Mouse (Mus musculus) heart, adult 8-10 months (tissue): Measurements from ENCODE around the gene Slc7a10. TPM values are rescaled to one million over a fixed set of nuclear protein-coding genes. Genes with fewer than 3 reads are reported as not detected.
A peak's percentile ranks its signal among the peaks of the same experiment; 100 is the strongest.

Experiments used
- DNase-seq: peaks from one replicate; pipeline ENCODE4 v3.0.0; 2022; ENCODE audit warnings: low spot score
- total RNA-seq, 4 experiments: library from RNA; stranded (reverse); gene quantifications; 2 replicates each; pipeline ENCODE4 v1.2.4; 2022

The Slc7a10 gene
- 1 to 10 TPM in 1 of 4 experiments, under 1 TPM in 3; 0.27 to 1.4 (median 0.66) TPM for total RNA-seq

DNA sequence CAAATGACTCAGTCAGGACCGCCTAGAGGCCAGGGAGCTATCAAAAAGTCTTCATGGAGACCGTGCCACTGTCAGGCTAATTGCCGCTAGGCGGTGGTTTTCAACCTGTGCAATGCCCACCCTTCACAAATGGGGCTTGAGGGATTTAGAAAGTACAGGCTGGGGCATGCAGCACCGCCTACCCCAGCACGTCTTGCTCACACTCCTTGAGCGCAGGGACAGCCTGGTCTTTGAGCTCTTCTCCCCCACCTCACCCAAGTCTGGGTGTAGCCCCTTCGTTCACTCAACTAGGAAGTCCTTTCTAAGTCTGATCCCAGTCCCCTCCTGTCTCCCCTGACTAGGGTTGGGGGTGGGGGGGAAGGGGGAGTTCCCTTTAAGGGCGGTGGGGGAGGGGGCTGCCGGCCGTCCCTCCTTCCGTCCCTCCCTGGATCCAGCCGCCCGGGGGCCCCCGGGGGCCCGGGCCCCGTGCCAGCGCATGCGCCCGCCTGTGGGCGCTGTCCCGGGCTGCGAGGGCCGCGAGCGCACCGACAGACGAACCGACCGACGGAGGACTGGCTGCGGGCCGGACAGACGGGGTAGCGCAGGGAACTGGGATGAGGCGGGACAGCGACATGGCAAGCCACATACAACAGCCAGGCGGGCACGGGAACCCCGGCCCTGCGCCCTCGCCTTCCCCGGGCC lies at the start of gene Slc7a10:
TSS of gene Slc7a10 (plus strand) at position 497 of the 681 bp plus-strand sequence.
- DNase-seq, result no peak

DNA sequence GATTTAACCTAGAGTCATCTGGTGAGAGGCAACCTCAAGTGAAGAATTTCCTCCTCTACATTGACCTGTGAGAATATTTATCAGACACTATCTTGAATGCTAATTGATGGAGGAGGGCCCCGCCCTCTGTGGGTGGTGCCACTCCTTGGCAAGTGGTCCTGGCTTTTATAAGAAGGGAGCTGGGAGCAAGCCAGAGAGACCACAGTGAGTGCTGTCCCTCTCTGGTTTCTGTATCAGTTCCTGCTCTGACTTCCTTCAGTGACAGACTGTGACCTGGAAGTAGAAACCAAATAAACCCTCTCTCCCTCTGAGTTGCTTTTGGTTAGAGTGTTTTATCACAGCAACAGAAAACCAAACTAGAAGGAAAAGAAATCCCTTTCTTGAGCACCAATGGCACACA lies 48.7 kb upstream of the Slc7a10 start:
- DNase-seq, result no peak

GRCm38 (mm10) chr7:35138481-35138880 lies 47.7 kb upstream of the Slc7a10 start:
- no peak for DNase-seq

- no peak for DNase-seq
Observed at GRCm38 (mm10) chr7:35139880-35140279, 46.3 kb upstream of the Slc7a10 start.

GRCm38 (mm10) chr7:35141519-35141918 lies 44.7 kb upstream of the Slc7a10 start:
- DNase-seq, result no peak

DNA sequence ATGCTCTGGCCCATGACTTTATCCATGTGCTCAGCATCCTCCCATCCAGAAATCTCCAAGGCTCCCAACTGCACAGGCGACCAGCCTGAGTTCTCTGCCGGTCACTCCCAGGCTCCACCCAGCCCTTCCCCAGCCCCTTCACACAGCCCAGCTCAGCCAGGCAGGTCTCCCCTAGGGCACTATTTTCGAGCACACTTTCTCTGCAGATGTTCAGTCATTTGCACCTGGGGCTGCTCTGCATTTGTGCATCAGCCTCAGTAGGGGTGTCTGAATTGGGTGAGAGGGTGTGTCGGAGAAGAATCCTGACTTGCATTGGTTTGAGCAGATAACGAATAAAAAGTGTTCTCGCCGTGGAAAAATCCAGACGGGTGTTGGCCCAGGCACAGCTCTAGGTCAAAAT lies 43.7 kb upstream of the Slc7a10 start:
- DNase-seq, result no peak

GRCm38 (mm10) chr7:35143864-35144618 lies 42.1 kb upstream of the Slc7a10 start:
- DNase-seq, result no peak

DNA sequence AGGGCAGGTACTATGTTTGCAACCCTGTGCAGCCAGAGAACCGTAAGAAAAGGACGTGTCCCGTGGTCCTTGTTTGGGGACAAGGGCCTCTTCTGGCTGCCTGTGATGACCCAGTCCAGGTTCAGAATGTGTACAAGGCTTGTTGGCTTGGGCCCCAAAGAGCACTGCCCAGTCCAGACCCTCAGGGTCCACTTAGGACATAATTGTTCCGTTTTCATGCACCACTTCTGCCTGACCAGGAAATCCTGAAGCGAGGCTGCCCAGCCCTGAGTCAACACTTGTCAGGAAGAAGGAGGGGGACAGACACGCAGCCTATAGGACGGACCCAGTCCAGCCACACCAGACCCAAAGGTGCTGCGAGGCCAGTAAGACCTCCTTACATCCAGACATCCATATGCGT lies 41.1 kb upstream of the Slc7a10 start:
- DNase-seq, result no peak

DNA sequence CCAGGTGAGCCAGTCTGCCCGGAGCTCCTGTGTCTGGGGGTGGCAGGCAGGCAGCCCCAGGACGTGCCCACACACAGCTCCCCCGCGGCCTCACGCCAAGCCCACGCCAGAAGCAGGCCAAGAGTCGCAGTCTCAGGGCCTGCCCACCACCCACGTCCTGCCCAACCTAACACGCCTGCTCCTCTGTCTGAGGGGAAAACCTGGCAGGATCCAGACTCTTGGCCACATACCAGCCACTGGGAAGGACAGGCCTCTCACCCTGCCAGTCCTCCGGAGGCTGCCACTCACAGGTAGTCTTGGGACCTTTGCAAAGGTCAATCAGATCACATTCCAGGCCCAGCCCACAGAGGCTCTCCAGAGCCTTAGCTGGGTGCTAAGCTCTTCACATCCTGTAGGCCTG lies 39.9 kb upstream of the Slc7a10 start:
- no peak for DNase-seq

DNA sequence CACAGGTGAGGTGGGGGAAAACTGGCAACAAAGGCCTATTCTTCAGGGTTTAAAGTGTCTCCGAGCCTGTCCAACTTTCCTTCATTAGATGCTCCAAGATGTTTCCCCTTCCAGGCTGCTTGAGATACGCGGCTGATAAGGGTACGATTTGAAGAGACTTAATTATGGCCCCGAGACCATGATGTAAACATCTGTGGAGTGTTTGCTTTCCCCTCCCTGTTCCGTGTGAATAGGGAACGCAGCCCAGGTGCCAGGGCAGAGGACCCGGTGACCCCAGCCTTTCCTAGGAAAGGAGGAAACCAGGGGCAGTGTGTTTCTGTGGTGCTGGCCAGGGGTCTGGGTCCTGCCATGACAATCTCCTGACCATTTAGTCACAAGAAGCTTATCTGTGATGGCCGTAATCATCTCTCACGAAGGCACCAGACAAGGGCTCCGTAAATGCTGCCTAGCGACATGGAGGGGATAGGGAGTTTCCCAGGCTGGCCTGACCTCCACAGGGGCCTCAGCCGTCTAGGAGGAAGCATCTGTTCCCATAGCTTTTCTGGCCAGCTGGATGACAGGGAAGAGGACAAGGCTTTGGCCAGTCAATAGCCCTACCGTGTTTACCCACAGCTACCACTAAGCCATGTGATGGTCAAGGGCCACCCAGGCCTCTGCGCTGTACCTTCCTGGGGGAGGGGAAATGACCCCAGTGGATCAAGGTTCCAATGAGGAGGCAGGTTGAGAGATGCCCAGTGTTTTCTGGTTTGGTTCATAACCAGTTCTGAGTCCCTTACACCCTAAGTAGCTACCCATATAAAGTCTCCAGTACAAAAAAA lies 36.4 kb upstream of the Slc7a10 start:
- no peak for DNase-seq

- DNase-seq, result no peak
Observed at GRCm38 (mm10) chr7:35150860-35151259, 35.3 kb upstream of the Slc7a10 start.

DNA sequence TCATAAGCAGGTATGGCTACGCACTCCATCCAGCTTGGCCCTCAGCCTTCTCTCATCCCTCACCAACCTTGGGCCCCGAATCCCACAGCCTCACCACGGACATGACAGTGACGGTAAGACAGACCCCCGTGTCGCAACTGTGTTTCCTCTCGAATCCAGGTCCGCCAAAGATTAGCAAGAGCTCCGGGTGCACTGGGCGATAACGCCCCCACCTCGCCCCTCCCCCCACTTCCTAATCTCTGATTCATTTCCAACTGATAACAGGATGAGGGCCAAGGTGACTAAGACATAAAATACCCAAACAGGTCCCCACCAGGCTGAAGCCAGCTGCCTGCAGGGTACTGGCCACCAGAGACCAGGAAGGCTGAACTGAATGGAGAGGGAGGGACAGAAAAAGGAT lies 31.7 kb upstream of the Slc7a10 start:
- no peak for DNase-seq

DNA sequence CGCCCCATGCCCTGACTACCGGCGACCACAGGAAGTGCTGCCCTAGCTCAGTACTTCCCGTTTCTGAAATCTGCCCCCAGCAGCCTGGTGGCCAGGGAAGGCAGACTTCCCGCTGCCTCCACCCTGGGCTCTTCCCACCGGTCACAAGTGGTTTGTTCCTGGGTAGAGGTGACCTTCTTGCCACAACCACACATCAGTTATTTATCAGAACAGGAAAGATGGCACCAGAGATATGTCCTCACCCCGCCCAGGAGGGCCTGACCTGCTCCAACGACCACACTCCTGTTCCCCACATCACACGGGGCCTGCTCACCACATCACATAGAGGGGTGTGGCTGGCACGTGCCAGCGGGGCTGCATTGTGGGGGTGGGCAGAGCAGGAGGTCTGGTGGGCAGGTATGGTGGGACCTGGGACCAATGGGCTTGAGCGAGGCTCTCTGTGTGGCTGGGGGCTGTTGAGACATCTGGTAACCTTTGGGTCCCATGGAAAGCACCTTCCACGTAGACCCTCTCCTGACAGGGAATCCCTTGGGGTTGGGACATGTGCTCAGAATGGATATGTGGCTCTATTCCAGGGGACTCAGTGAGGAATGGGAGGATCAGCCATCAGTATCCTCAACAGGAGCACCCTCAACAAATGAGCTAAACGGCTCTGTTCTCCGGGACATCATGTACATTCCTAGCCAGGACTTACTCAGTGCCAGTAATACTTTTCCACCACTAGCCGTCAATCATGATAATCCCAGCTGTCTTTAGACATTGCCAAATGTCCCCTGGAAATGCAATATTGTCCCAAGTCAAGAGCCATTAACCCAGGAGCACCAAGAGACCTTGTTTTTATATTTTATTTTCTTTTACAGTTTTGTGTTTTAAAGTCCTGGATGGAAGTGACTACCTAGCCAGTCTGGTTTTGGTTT lies 29.4 kb upstream of the Slc7a10 start:
- DNase-seq, result no peak

- no peak for DNase-seq
Observed at GRCm38 (mm10) chr7:35157512-35157911, 28.7 kb upstream of the Slc7a10 start.

GRCm38 (mm10) chr7:35162443-35162842 lies 23.7 kb upstream of the Slc7a10 start:
- no peak for DNase-seq

GRCm38 (mm10) chr7:35163600-35163999 lies 22.6 kb upstream of the Slc7a10 start:
- DNase-seq, result no peak

- no peak for DNase-seq
Observed at GRCm38 (mm10) chr7:35164131-35164530, 22.1 kb upstream of the Slc7a10 start.

- DNase-seq, result no peak
Observed at GRCm38 (mm10) chr7:35166988-35167387, 19.2 kb upstream of the Slc7a10 start.

DNA sequence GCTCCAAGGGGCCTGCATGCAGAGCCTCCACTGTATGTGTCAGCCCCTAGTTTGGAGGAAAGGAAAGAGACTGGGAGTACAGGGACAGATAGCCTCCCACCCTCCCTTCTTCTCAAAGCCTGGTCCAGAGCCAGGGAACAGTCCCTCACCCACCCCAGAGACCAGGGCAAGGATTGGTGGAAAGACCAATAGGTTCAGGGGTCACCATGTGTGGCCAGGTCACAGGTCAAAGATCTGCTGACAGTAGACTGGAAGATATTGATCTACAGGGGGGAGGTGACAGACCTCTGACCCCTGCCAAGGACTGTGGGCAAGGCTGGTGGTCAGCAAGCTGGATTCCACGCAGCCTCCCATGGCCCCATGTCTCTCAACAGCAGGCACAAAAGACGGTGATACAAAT lies 18.3 kb upstream of the Slc7a10 start:
- no peak for DNase-seq

DNA sequence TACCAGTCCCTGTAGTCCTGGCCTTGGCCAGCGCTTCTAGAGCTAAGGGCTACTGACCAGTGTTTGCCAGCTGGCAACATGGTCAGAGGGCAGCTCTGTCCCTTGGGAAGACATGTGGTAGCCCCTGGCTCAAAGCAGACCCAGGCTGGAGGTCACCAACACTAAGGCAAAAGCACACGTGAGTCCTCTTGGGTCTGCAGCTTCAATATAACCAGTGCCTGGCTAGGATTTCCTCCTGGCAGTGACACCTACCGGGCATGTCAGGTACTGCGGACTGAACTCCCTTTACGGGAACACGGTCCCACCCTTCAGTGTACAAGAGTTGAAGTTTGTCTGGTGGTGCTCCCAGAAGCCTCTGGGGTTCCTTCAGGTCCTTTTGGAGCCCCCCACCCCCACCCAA lies 16.8 kb upstream of the Slc7a10 start:
- DNase-seq, result peak; percentile 91

- DNase-seq, result peak; percentile 79
Observed at GRCm38 (mm10) chr7:35171867-35172382, 14.3 kb upstream of the Slc7a10 start.
